Mouse (Mus musculus) brain, embryonic 18.5 days (tissue): ENCODE data around the gene Gsto1.

Experiments used
- DNase-seq: peaks from one replicate; pipeline ENCODE4 v3.0.0-alpha.2; 2012; ENCODE audit warnings: low read depth, low spot score

Gene Gsto1

DNA sequence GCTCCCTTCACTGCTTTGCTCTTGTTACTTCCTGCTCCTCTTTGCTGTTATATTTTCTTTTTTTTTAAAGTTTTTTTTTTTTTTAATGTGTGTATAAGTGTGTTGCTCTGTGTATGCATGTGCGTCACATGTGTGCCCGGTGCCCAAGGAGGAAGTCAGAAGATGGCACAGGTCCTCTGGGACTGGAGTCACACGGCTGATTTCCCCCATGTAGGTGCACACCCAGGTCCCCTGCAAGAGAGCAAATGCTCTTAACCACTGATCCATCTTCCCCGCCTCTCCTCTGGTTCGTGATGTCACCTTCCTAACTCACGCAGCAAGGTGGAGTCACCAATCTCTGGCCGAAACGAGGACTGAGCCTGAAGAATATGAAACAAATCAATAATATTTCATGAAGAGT, 33.3 kb downstream of the Gsto1 start:
- no peak for DNase-seq

DNA sequence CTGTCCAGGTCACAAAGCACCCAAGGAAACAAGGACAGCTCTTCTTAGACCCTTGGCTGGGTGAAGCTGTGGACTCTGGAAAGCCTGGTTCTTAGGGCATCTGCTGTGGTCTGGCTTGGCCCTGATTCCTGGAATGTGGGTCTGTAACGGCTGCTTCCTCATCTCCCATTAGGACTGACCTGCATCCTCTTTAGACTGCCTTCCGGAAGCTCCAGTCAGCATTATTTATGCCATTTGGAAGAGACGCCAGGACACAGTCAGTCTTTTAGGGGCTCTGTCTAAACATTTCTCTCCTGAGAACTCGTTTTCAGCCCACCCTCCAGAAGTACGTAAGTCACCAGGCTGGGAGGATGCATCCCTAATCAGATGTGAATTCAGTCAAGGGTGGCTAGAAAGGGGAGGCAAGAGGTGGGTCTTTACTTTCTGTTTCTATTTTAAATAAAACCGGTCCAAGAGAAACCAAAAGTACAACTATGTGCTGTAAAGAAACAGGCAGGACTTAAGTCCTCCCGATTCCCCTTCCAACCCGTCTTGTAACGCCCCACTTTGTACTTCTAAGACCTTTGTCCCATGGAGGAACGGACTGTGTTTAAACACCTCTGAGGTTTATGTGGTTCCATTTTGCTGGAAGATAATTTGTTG, 35.8 kb downstream of the Gsto1 start:
- no peak for DNase-seq

DNA sequence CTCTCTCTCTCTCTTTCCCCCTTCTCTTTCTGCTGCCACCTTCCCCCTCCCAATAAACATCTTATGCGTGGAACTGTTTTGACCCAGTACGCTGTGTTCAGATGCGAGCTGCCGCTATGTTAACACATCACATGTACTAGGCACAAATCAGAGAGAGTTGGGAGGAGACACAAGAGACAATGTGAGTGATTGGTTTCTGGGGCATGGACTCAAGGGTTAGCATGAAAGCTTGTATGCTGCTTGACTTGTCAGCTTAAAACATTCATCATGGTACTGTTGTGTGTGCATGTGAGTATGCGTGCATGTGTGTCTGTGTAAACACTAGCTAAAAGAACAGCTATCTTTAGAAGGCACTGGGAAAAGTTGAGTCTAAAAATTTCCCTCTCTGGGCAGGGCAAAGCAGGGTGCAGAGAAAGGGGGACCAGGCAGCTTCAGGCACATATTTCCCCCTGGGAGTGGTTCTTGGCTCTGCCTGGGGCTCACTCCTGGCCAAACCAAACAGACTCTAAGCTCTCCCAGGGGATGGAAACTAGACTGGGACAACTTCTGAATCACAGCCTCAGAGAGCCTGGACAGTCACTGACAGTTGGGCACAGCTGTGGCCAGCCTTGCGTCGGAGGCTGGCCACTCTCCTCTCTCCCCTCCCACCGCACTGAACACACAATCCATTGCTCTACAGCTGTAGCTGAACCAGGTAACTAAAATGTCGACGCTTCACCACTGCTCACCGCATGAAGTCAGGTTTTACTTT, 37.0 kb downstream of the Gsto1 start:
- no peak for DNase-seq

DNA sequence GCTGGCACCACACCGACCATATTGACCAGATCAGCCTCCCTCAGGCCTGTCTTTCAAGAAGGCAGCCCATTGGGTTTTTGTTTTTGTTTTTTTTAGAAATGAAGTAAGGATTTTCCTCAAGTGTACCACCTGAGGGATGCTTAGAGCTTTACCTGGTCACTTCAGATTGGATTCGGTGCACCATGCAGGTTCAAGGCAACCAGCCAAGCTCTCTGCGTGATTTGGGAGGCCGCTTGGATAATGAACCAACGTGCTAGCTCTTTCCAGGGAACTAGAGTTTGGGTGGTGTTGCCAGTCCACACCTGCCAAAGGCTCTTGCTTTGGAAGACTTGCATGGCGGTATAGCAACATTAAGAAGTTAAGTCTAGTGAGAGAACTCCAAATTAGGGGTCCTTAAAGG, 38.3 kb downstream of the Gsto1 start:
- DNase-seq: no peak

DNA sequence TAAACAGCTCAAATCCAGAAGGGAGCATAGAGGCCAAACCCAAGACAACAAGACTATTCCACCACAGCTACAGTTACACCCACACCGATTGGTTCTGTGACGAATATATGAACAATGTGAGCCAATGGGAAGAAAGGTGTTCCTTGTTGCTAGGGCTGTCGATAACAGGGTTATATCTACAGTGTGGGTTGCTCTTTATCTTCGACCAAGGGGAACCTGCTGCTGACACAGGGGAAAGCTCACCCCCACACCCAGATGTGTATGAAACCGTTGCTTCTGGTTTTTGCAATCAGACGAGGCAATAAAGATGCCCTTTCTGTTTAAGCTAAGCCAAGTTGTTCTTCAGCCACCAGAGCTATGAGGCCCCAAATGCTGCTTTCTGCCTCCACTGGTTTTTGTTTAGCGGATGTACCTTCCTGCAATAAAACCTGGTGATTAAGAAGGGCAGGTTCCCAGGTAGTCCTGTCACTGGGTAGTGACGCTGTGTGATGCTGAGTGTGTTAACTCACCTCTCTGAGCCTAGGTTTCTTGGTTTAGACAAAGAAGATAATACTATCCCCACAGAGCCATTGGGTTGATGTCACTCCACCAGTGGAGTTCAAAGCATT, 43.8 kb downstream of the Gsto1 start:
- DNase-seq: no peak

DNA sequence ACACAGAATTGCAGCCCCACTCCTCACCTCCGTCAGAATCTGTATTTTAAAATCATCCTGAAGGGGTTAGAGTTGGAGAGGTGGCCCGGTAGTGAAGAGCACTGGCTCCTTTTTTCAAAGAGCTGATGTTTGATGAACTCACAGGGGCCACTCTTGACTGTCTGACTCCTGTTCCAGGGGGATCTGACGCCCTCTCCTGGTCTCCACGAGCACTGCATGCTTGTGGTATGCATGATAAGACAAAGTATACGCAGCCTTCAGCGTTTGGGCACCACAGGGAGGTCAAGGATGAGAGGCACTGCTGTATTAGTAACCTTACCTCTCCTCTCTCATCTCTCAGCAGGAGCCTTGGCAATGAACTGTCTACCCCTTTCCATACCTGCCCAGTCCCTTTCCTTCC, 45.2 kb downstream of the Gsto1 start:
- no peak for DNase-seq

DNA sequence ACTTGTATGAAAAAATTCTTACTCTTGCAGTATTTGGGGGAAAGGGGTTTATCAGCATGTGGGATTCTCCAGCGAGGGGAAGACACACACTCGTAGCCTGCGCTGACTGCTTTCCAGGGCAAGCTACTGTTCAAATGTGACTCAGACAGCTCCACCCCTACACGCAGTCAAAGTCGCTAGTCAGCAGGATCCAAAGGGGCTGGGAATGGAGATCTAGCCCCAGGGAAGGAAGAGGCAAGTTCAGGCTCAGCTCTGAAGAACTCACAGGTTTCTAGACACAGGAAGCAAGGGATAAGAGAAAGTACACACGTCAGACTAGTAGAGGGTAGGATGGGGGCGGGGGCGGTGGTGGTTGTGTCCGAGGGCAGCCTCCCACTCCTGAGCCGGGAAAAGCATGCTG, 45.8 kb downstream of the Gsto1 start:
- no peak for DNase-seq

DNA sequence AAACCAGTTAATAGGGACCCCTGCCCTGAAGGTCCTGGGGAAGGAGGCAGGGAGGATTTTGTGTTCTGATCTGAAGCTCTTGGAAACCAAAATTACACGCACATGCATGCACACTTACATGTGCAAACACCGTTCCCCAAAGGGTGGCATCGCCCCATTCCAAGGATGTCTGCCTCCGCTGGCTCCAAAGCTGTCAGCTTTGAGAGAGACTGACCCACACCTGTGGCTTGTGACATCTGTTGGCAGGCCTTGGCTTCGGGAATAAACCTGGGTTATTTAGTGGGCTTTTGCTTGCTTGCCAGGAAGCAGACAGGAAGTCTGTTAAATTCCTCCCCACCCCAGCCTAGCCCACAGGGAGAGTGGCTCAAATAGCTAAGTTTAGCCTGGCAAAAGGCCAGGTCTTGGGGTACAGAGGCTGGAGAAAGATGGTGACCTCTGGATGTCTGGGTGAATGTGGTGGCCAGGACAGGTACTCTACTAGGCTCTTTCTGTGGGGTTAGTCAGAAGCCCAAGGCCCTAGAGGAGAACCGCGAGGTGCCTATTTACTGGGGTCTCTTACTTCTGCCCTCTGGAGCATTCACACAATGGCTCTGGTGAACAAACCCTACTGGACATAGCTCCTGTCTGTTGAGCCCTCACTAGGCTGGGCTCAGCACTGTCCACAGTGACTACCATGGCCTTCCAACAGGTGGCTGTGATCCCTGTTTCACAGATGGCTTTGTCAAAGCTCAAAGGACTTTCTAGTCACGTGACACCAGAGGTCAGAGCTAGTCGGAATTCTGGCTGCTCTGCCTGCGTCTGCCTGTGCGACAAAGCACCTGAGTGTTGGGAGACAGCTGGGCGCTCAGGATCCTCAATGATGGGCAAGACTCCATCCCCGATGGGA, 47.8 kb downstream of the Gsto1 start:
- no peak for DNase-seq

DNA sequence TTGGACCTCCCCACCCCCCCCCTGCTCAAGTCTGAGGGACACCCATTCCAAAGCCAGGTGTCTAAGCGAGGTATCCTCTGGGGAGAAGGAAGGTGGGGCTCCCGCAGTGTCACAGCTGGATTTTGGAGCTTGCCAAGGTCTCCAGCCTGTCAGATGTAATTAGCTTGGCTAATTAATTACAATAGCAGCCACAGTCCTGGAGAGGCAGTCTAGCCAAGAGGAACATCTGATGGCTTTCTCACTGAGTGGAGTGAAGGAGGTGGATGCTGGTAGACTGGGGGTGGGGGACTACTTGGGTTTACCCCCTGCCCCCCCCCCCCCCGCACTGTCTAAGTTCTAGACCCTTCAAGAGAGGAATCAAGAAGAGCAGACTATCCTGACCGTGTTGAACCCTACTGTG, 48.9 kb downstream of the Gsto1 start:
- DNase-seq: no peak

DNA sequence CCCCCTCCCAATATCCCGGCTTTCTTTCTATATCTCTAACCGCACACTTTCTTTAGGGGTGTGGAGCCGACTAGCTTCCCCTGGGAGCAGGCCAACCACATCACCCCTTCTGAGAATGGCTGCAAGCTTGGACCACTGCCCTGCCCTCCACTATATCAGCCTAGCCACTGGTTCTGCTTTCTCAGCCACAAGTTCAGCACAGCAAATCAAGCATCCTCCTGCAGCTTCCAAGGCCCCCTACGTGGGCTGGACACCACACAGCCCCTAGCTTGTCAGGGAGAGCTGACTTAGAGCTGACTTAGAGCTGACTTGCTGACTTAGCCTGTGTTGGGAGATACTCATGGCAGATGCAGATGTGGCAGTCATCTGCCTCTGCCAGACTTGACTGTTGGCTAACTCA, 50.3 kb downstream of the Gsto1 start:
- no peak for DNase-seq

DNA sequence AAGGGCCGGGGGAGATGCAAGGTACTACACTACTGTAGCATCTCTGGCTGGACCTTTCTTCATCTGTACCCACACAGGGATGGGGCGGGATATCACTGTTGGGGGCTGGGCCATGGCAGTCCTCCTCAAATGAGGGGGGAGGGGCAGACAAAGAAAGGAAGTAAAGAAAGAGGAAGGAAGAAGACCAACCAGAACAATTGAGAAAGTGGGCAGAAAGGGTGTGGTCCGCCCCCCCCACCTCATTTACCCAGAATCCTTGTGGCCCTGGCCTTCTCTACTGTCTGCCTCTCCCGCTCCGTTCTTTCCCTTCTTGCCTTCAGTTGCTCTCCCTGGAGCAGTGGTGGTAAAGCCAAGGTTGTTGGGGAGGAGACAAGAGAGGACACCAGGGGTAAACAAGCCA, 50.8 kb downstream of the Gsto1 start:
- no peak for DNase-seq

DNA sequence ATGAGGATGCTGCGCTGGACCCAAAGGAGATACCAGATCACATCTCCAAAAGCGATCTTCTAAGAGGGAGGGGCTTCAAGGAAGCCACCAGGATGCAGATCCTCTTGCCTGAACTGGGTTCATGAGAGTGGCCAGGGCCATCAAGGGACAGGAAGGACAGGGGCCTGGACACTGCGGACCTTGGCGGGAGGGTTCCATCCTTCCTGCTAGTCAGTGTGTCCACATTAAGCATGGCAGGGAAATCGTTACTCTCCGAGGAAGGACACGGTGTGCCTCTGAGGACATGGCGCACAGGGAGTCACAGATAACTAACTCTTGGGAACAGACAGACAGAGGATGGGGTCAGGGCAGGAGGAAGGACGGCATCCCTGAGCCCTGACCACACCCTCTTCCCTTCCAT, 52.8 kb downstream of the Gsto1 start:
- DNase-seq: no peak

DNA sequence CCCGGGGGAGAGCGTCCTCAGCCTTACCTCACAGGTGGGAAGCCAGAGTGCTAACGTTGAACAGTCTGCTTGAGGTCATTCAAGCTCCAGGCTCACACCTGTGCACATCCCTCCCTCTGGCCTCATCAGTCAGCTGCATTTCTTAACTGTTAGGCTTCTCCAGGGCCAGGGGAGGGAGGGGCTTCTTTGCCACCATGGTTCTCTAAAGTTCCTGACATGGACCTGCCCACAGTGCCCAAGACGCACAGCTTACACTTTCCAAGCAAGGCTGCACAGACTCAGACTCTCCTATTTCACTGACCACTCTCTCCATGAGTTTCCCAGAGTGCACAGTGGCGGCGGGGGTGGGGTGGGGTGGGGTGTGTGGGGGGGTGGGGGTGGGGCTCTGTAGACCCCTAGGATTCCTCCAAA, 54.2 kb downstream of the Gsto1 start:
- DNase-seq: no peak

DNA sequence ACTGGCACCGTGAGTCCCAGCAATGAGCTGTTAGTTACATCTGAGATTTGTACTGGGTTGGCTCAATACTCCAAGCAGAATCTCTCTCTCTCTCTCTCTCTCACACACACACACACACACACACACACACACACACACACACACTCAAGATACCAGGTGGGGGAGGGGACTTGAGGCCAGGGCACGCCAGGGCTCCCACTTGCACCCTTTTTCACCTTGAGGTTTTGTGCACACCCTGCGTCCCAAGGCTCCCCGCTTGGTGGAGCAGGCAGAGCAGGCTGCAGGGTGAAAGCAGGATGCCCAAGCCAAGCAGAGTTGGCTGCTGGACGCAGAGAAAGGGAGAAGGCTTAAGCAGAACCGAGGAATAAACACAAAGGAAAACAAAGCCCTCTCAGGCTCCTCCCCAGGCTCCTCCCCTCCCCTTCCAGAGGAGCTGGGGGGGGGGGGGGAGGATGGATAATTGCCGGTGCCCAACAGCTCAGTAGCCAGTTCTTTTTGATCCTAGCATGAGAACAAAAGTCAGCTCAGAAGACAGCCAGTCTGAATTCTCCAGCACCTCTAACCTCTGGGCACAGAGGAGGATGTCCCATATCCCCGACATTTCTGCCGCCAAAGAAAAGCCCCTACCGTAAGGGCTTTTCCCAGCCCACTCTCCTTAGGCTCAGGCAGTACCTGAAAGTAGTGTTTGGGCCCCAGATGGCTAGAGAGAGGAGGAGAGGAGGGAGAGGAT, 54.8 kb downstream of the Gsto1 start:
- peak; percentile 46 for DNase-seq

DNA sequence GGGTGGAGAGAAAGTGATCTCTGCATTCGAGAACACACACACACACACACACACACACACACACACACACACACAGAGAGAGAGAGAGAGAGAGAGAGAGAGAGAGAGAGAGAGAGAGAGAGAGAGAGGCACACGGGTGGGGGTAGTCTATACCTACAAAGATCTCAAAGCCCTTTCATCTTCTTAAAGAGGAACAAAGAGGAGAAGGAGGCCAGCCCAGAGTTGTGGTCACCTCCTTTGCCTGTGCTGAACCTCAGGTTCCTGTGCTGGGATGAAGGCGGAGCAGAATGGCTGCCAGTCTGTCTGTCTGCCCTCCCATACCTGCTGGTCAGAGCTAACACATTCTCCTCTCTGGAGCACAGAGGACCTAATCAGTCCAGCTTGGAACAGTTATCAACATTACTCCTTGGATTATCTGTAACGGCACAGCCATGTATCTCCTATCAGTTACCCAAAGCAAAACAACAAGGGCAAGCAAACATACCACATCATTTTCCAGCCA, 55.4 kb downstream of the Gsto1 start:
- no peak for DNase-seq

DNA sequence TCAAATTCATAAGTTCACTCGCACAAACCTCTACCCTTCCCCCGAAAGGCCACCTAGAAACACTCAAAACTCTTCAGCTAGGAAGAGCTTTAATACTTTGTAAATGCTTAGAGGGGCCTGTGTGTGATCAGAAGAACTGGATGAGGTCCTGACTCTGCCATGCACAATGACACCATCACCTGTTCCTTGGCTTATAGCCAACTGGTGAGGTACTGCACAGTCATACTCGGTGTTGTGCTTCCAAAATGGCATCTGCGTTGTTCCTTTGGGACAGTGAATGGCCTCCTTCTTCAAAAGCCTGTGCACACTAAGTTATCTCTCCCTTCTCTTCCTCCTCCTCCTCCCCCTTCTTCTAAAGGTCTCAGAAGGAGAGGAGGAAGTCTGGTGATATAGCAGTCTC, 56.0 kb downstream of the Gsto1 start:
- no peak for DNase-seq

DNA sequence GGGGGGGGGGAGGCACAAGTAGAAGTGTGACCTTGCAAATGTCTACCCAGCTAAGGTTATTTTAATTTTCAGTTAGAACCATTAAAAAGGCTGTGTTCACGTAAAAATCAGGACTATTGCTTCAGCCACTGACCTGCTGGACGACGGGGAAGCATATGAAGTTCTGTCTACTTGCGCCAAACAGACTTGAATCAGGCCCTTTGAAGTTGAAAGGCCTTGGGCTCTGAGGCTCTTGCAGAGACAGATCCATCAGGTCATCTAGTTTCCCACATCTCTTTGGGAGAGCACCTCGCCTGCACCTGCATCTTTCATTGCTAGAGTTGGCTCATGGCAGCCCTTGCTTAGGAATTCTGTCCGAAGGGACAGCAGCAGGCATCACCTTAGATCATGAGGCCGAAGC, 58.6 kb downstream of the Gsto1 start:
- DNase-seq: no peak

DNA sequence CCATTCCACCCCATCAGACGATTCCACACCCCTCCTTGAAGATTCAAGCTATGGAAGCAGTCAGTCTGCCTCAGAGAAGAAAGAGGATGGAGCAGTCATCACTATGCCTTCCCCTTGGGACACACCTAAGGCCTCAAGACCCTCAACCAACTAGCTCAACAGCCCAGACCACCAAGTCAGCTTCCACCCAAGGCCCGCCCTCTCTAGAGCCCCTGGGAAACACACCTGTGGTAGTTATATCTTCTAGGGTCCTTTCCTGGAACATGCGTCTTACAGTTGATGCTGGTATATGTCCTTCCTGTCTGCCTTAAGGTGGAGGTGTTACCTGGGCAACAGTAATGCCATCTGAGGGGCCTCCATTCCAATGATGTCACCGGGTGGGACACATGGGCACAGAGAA, 59.4 kb downstream of the Gsto1 start:
- DNase-seq: no peak
